Mouse (Mus musculus): ENCODE measurements around the gene 1110051M20Rik. TPM values are rescaled to one million over a fixed set of nuclear protein-coding genes. Genes with fewer than 3 reads are reported as not detected.

The 1110051M20Rik gene
- polyA plus RNA-seq, 2 experiments: 34.9 to 50.6 TPM

GRCm38 (mm10) chr2:91484698-91485097 lies 40.2 kb upstream of the 1110051M20Rik start:
- DNase-seq (ENCODE audit: low spot score) (no peak), ATAC-seq (ENCODE audit: low FRiP score, low read depth) (no peak)
- no peak for TF ChIP-seq POLR2A (IDR thresholded peaks at IDR 0.05; ENCODE audit: borderline replicate concordance, extremely low read depth, insufficient read depth, insufficient read length)
- no peaks in the 10 kb centered on the region for H3K4me1 ChIP-seq (ENCODE audit: control insufficient read depth, insufficient read depth, low read length)
- no peak overlapping the region for H3K4me3 ChIP-seq (replicated peaks; ENCODE audit: low read length)
- no peaks in the 10 kb centered on the region for H3K27me3 ChIP-seq (ENCODE audit: control insufficient read depth, insufficient read depth, low read length)
- peaks cover 69% of the 10 kb centered on the region for H3K36me3 ChIP-seq (ENCODE audit: control insufficient read depth, insufficient read depth, low read length)
- H3K27ac ChIP-seq (replicated peaks; ENCODE audit: low read depth, low read length): no peak overlapping the region
- no peak overlapping the region for H3K9ac ChIP-seq (ENCODE audit: low read depth, low read length, severe bottlenecking)
- no peak overlapping the region for H3K4me2 ChIP-seq (replicated peaks; ENCODE audit: low read depth, low read length, severe bottlenecking)
- no peaks in the 10 kb centered on the region for H3K9me3 ChIP-seq (ENCODE audit: control insufficient read depth, low read length)
- 86% methylated on average over 4 of the region's 4 CpGs for WGBS

- 58% methylated on average over 6 of the region's 6 CpGs for WGBS
- no peak overlapping the region for H3K4me2 ChIP-seq (replicated peaks; ENCODE audit: low read depth, low read length, severe bottlenecking)
- no peaks in the 10 kb centered on the region for H3K4me1 ChIP-seq (ENCODE audit: control insufficient read depth, insufficient read depth, low read length)
- no peak overlapping the region for H3K27ac ChIP-seq (replicated peaks; ENCODE audit: low read depth, low read length)
- peak; percentile 92 for DNase-seq (ENCODE audit: low spot score)
- peak; percentile 66 for ATAC-seq (ENCODE audit: low FRiP score, low read depth)
- peaks cover 71% of the 10 kb centered on the region for H3K36me3 ChIP-seq (ENCODE audit: control insufficient read depth, insufficient read depth, low read length)
- H3K9ac ChIP-seq (ENCODE audit: low read depth, low read length, severe bottlenecking): no peak overlapping the region
- no peaks in the 10 kb centered on the region for H3K27me3 ChIP-seq (ENCODE audit: control insufficient read depth, insufficient read depth, low read length)
- H3K9me3 ChIP-seq (ENCODE audit: control insufficient read depth, low read length): no peaks in the 10 kb centered on the region
- no peak overlapping the region for H3K4me3 ChIP-seq (replicated peaks; ENCODE audit: low read length)
- no peak for TF ChIP-seq POLR2A (IDR thresholded peaks at IDR 0.05; ENCODE audit: borderline replicate concordance, extremely low read depth, insufficient read depth, insufficient read length)
Measured at GRCm38 (mm10) chr2:91480805-91481514, 36.5 kb upstream of the 1110051M20Rik start.

GRCm38 (mm10) chr2:91480399-91480801 lies 35.9 kb upstream of the 1110051M20Rik start:
- Histone ChIP-seq H3K9me3 (ENCODE audit: control insufficient read depth, low read length) (no peaks in the 10 kb centered on the region), H3K36me3 (ENCODE audit: control insufficient read depth, insufficient read depth, low read length) (peaks cover 71% of the 10 kb centered on the region), H3K4me1 (ENCODE audit: control insufficient read depth, insufficient read depth, low read length) (no peaks in the 10 kb centered on the region), H3K27me3 (ENCODE audit: control insufficient read depth, insufficient read depth, low read length) (no peaks in the 10 kb centered on the region), H3K27ac (replicated peaks; ENCODE audit: low read depth, low read length) (no peak overlapping the region), H3K4me3 (replicated peaks; ENCODE audit: low read length) (no peak overlapping the region), H3K4me2 (replicated peaks; ENCODE audit: low read depth, low read length, severe bottlenecking) (no peak overlapping the region), H3K9ac (ENCODE audit: low read depth, low read length, severe bottlenecking) (no peak overlapping the region)
- WGBS: 96% methylated on average over 9 of the region's 9 CpGs
- no peak for ATAC-seq (ENCODE audit: low FRiP score, low read depth)
- DNase-seq (ENCODE audit: low spot score): no peak
- no peak for TF ChIP-seq POLR2A (IDR thresholded peaks at IDR 0.05; ENCODE audit: borderline replicate concordance, extremely low read depth, insufficient read depth, insufficient read length)

- no peaks in the 10 kb centered on the region for H3K9me3 ChIP-seq (ENCODE audit: control insufficient read depth, low read length)
- H3K36me3 ChIP-seq (ENCODE audit: control insufficient read depth, insufficient read depth, low read length): peaks cover 82% of the 10 kb centered on the region
- no peak overlapping the region for H3K27ac ChIP-seq (replicated peaks; ENCODE audit: low read depth, low read length)
Measured at GRCm38 (mm10) chr2:91476841-91477240, 32.3 kb upstream of the 1110051M20Rik start.

GRCm38 (mm10) chr2:91476251-91476661 lies 31.8 kb upstream of the 1110051M20Rik start:
- ATAC-seq (ENCODE audit: low FRiP score, low read depth): no peak
- peaks cover 79% of the 10 kb centered on the region for H3K36me3 ChIP-seq (ENCODE audit: control insufficient read depth, insufficient read depth, low read length)
- no peak for DNase-seq (ENCODE audit: low spot score)

More at GRCm38 (mm10) chr2:91476841-91477240, 32.3 kb upstream of the 1110051M20Rik start:
- Histone ChIP-seq H3K4me3 (replicated peaks; ENCODE audit: low read length) (no peak overlapping the region), H3K4me1 (ENCODE audit: control insufficient read depth, insufficient read depth, low read length) (no peaks in the 10 kb centered on the region), H3K9ac (ENCODE audit: low read depth, low read length, severe bottlenecking) (no peak overlapping the region), H3K27me3 (ENCODE audit: control insufficient read depth, insufficient read depth, low read length) (no peaks in the 10 kb centered on the region), H3K4me2 (replicated peaks; ENCODE audit: low read depth, low read length, severe bottlenecking) (no peak overlapping the region)
- WGBS: 81% methylated on average over 7 of the region's 7 CpGs
- TF ChIP-seq POLR2A (IDR thresholded peaks at IDR 0.05; ENCODE audit: borderline replicate concordance, extremely low read depth, insufficient read depth, insufficient read length): no peak
- ATAC-seq (ENCODE audit: low FRiP score, low read depth): no peak
- DNase-seq (ENCODE audit: low spot score): no peak

More at GRCm38 (mm10) chr2:91476251-91476661, 31.8 kb upstream of the 1110051M20Rik start:
- no peak overlapping the region for H3K9ac ChIP-seq (ENCODE audit: low read depth, low read length, severe bottlenecking)
- no peak overlapping the region for H3K4me3 ChIP-seq (replicated peaks; ENCODE audit: low read length)
- no peak overlapping the region for H3K27ac ChIP-seq (replicated peaks; ENCODE audit: low read depth, low read length)
- H3K4me2 ChIP-seq (replicated peaks; ENCODE audit: low read depth, low read length, severe bottlenecking): no peak overlapping the region
- H3K27me3 ChIP-seq (ENCODE audit: control insufficient read depth, insufficient read depth, low read length): no peaks in the 10 kb centered on the region
- TF ChIP-seq POLR2A (IDR thresholded peaks at IDR 0.05; ENCODE audit: borderline replicate concordance, extremely low read depth, insufficient read depth, insufficient read length): no peak
- H3K4me1 ChIP-seq (ENCODE audit: control insufficient read depth, insufficient read depth, low read length): no peaks in the 10 kb centered on the region
- H3K9me3 ChIP-seq (ENCODE audit: control insufficient read depth, low read length): no peaks in the 10 kb centered on the region
- 81% methylated on average over 17 of the region's 17 CpGs for WGBS
